Mouse (Mus musculus) cortical plate, adult 2 months (tissue): ENCODE measurements around the gene Sec14l2. TPM values are rescaled to one million over a fixed set of nuclear protein-coding genes. Genes with fewer than 3 reads are reported as not detected.
A peak's percentile ranks its signal among the peaks of the same experiment; 100 is the strongest.

Source experiments
- H3K27ac ChIP-seq: fragments of 200-500 bp; 2 replicates; pipeline ENCODE4 v1.5.1; 2012; ENCODE audit warnings: low read length, control low read depth, inconsistent platforms; ENCODE audit not compliant: insufficient read depth
- H3K4me1 ChIP-seq: fragments of 200-500 bp; 2 replicates; pipeline ENCODE4 v1.6.1; 2011; ENCODE audit warnings: low read length; ENCODE audit not compliant: control insufficient read depth, insufficient read depth
- H3K4me3 ChIP-seq: fragments of 200-500 bp; 2 replicates; pipeline ENCODE4 v1.5.1; 2011; ENCODE audit warnings: mild to moderate bottlenecking, low read length, control low read depth; ENCODE audit not compliant: insufficient read depth
- CTCF ChIP-seq: fragments of 200-500 bp; IDR thresholded peaks from 2 replicates; pipeline ENCODE4 v1.5.1; 2011; ENCODE audit warnings: mild to moderate bottlenecking, control low read depth, low read length; ENCODE audit not compliant: insufficient read depth; ENCODE audit errors: extremely low read depth
- POLR2A ChIP-seq: fragments of 200-500 bp; IDR thresholded peaks from 2 replicates; pipeline ENCODE4 v1.6.1; 2011; ENCODE audit warnings: mild to moderate bottlenecking, low read length, control low read depth; ENCODE audit not compliant: insufficient read depth; ENCODE audit errors: extremely low read depth
- polyA plus RNA-seq: library from polyadenylated mRNA; depleted of rRNA; stranded (reverse); fragments of >200 nt; gene quantifications from 2 replicates; pipeline ENCODE4 v1.2.3, GENCODE M21; 2012

Sec14l2 gene
- polyA plus RNA-seq, 1 experiment = 40.1 TPM

DNA sequence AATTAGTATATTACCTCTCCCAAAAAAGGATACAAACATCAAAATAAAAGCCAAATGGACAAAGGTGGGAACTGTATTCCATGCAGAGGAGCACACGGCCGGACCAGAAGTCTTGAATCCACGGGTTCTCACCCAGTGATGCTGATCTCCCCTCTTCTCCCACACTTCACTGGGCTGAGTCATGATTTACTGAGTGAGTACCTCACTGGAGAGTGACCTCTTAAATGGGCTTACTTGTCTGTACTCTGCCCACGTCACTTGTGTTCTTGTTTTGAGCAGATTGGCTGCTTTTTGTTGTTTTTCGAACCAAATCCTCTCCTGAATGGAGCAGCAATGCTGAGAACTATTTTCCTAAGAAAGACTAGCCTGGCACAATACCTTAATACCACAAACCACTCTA, 18.2 kb downstream of the Sec14l2 start:
- no peak for TF ChIP-seq CTCF
- TF ChIP-seq POLR2A = no peak
- Histone ChIP-seq H3K4me1 (peaks cover 15% of the 10 kb centered on the region), H3K4me3 (no peak overlapping the region), H3K27ac (peak overlapping the region; percentile 92)

- TF ChIP-seq CTCF = no peak
- no peak for TF ChIP-seq POLR2A
- H3K4me1 ChIP-seq = peaks cover 20% of the 10 kb centered on the region
- H3K4me3 ChIP-seq = no peak overlapping the region
- H3K27ac ChIP-seq = no peak overlapping the region
Observed at GRCm38 (mm10) chr11:4103522-4103921, 19.7 kb downstream of the Sec14l2 start.

GRCm38 (mm10) chr11:4101851-4102250, 21.4 kb downstream of the Sec14l2 start:
- H3K4me3 ChIP-seq = no peak overlapping the region
- no peak overlapping the region for H3K27ac ChIP-seq
- TF ChIP-seq CTCF = no peak
- TF ChIP-seq POLR2A = no peak
- peaks cover 21% of the 10 kb centered on the region for H3K4me1 ChIP-seq

DNA sequence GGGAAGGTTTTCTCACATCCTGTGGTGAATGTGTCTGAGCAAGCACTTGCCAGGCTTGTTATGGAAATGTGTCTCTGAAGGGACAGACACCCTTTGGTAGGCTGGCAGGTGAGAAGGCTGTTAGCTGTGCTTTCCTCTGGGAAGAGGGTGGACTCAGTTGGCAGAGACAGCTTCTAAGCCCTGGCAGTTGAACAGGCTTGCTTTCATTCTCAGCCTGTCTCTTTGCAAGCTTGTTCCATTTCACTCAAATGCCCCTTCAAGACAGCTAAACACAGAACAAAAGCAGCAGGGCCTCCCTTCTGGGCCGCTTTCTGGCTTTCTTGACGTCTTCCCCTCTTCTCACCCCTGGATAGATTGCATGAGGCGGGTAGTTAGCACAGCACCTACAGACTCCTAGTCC, 23.8 kb downstream of the Sec14l2 start:
- peak overlapping the region; percentile 72 for H3K27ac ChIP-seq
- H3K4me3 ChIP-seq = no peak overlapping the region
- H3K4me1 ChIP-seq = peaks cover 9% of the 10 kb centered on the region
- TF ChIP-seq POLR2A = no peak
- no peak for TF ChIP-seq CTCF

DNA sequence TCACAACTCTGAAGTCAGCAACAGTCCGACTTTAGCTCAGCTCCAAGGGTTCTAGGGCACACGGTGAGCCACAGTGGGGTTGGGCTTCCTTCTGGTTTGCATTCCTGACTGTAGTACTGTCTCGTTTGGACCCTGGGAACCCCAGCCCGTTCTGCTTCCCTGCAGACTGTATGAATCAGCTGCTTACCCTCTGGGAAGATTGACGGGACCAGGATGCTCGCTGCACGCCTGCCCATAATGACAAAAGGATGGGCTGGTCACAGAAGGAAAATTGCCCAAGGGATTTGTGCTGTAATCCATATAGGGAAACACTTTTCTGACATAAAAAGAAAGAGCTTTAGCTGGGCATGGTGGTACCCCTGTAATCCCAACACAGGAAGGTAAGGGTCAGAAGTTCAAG, 24.4 kb downstream of the Sec14l2 start:
- Histone ChIP-seq H3K27ac (peak overlapping the region; percentile 36; the same call in 1 of the 2 replicates), H3K4me3 (no peak overlapping the region)
- TF ChIP-seq POLR2A (no peak), CTCF (no peak)

GRCm38 (mm10) chr11:4098120-4098519, 25.1 kb downstream of the Sec14l2 start:
- peaks cover 9% of the 10 kb centered on the region for H3K4me1 ChIP-seq
- TF ChIP-seq CTCF = 0 out of 2 replicates have a peak, but pooled peaks have one; percentile 11
- TF ChIP-seq POLR2A = no peak
- H3K27ac ChIP-seq = no peak overlapping the region
- H3K4me3 ChIP-seq = no peak overlapping the region

More for the DNA sequence above, 24.4 kb downstream of the Sec14l2 start:
- H3K4me1 ChIP-seq = peaks cover 9% of the 10 kb centered on the region

DNA sequence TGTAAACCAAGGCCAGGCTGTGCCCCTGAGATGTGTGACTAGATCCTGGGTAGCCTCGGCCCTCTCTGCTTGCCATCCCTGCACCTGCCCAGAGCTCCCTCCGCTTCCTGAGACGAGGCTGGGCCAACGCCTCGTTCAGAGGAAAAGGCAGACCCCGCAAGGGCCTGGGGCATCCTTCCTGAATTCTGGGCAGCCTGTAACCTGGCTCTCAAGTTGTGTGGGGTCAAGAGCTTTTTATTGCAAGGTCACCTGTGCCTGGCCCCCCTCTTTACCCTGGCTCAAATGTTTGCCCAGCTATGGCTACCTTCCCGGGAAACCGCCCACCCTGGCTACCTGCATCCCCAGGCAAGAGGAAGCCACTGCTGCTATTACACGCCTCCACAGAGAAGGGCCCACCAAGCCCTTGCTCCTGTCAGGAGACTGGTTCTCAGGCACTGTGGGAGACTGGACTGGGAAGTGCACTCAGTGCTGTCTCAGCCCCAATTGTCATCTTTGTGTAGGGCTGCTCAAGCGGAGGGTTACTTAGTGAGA, 26.1 kb downstream of the Sec14l2 start:
- no peak for TF ChIP-seq POLR2A
- TF ChIP-seq CTCF = no peak
- peak overlapping the region; percentile 59 for H3K27ac ChIP-seq
- peak overlapping the region; percentile 88 for H3K4me3 ChIP-seq
- H3K4me1 ChIP-seq = peaks cover 9% of the 10 kb centered on the region

DNA sequence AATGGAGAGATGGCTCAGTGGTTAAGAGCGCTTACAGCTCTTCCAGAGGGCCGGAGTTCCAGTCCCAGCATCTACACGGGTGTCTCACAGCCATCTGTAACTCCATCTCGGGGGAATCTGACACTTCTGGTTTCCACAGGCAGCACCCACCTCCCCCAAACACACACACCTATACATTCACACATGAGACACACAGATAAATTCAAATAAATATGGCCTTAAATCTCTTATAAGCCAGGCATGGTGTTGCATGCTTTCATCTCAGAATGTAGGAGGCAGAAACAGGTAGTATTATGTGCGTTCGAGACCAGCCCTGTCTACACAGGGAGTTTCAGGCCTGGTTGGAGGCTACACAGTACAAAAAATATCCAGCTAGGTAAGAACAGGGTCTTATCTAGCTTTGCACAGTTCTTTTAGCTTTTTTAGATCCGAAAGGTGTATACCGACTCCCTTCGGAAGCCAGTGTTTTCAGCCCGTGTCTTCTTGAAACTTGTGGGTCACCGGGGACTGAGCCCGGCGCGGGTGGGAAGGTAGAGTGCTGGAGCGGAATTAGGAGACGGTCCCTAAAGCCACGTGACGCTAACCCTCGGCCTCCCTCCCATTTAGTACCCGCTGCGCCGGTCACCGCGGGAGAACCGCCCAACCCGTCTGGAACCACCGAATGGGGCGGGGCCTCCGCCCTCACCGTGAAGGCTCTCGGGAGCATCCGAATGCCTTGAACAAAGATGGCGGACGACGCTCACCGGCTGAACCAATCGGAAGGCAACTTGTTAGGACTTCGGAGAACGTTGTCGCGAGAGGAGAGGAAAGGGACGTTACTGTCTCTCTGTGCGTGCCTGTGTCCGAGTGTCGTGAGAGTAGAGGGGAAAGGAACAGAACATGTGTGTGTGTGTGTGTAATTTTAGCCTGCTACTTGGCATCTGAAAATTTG, 26.9 kb downstream of the Sec14l2 start:
- Histone ChIP-seq H3K4me1 (peaks cover 9% of the 10 kb centered on the region), H3K4me3 (peak overlapping the region; percentile 88), H3K27ac (peak overlapping the region; percentile 59)
- no peak for TF ChIP-seq CTCF
- TF ChIP-seq POLR2A = peak; percentile 99

- H3K27ac ChIP-seq = peak within 1 kb of the TSS; percentile 69
- no peak for TF ChIP-seq CTCF
- peak; percentile 62; the same call in 1 of the 2 replicates for TF ChIP-seq POLR2A
- H3K4me1 ChIP-seq = peaks cover 9% of the 10 kb centered on the region
- H3K4me3 ChIP-seq = peak within 1 kb of the TSS; percentile 88
Observed at GRCm38 (mm10) chr11:4095171-4096053, 27.8 kb downstream of the Sec14l2 start, which contains the start of gene Mtfp1. Gene Mtfp1 (minus strand): TSS chr11:4095445.
